8 mouse cellular contexts compared by ENCODE assay signal in genomic region chr8:45934582-45935014, GRCm38 (mm10). TPM values are rescaled to one million over a fixed set of nuclear protein-coding genes. Genes with fewer than 3 reads are reported as not detected.
DNase-seq lines count a peak whose midpoint lies in the region; ATAC-seq lines count a peak whose summit lies in the region.

Gene Ccdc110, plus strand, starts transcription at chr8:45934619.

- H3K27me3 ChIP-seq in hindbrain, embryonic 11.5 days (ENCODE audit: control insufficient read depth, insufficient read depth, low read length) = no peaks in the 10 kb centered on the region
- H3K27me3 ChIP-seq in lung, embryonic 16.5 days (ENCODE audit: control insufficient read depth, insufficient read depth, low read depth, low read length) = no peaks in the 10 kb centered on the region

- peak within 1 kb of the TSS; percentile 26 for H3K4me3 ChIP-seq in hindbrain, embryonic 11.5 days (ENCODE audit: low read depth, low read length)
- peak within 1 kb of the TSS; percentile 32 for H3K4me3 ChIP-seq in lung, embryonic 16.5 days (ENCODE audit: low read length)

- peak; percentile 91 for DNase-seq in NIH3T3 (ENCODE audit: low read depth)
- peak; percentile 99 to 100 for DNase-seq in cerebellum, postnatal 10 days
- peak; percentile 87 to 94 for DNase-seq in frontal cortex, postnatal 10 days (ENCODE audit: low spot score in 2 of 2)
- peak; percentile 99 for DNase-seq in hindbrain, embryonic 11.5 days (ENCODE audit: low spot score)
- DNase-seq in layer of hippocampus, adult 9-11 months = peak; percentile 95
- DNase-seq in ovary, postnatal 10 days (ENCODE audit: low spot score) = peak; percentile 96
- DNase-seq in thymus, postnatal 0 days (ENCODE audit: low spot score) = peak; percentile 84

- peak within 1 kb of the TSS; percentile 41 for H3K4me2 ChIP-seq in hindbrain, embryonic 11.5 days (replicated peaks; ENCODE audit: low read depth, low read length)
- H3K4me2 ChIP-seq in lung, embryonic 16.5 days (ENCODE audit: low read depth, low read length) = peak within 1 kb of the TSS; percentile 55

- 5% methylated on average over 23 of the region's 23 CpGs for WGBS in hindbrain, embryonic 11.5 days
- WGBS in lung, embryonic 16.5 days = 6% methylated on average over 21 of the region's 23 CpGs

- peak; percentile 92 for ATAC-seq in hindbrain, embryonic 11.5 days (ENCODE audit: low FRiP score)
- peak; percentile 81 for ATAC-seq in lung, embryonic 16.5 days (ENCODE audit: low read depth)

- H3K9me3 ChIP-seq in hindbrain, embryonic 11.5 days (ENCODE audit: control insufficient read depth, low read length) = no peaks in the 10 kb centered on the region
- no peaks in the 10 kb centered on the region for H3K9me3 ChIP-seq in lung, embryonic 16.5 days (ENCODE audit: control insufficient read depth, low read length)

- no peak within 1 kb of the TSS for H3K27ac ChIP-seq in hindbrain, embryonic 11.5 days (ENCODE audit: low read depth, low read length)
- no peak within 1 kb of the TSS for H3K27ac ChIP-seq in lung, embryonic 16.5 days (ENCODE audit: low read length)

- no peaks in the 10 kb centered on the region for H3K4me1 ChIP-seq in hindbrain, embryonic 11.5 days (replicated peaks; ENCODE audit: control insufficient read depth, insufficient read depth, low read length)
- H3K4me1 ChIP-seq in lung, embryonic 16.5 days (replicated peaks; ENCODE audit: control insufficient read depth, insufficient read depth, low read length) = 0 out of 2 replicates have a peak, but pooled peaks cover 2% of the 10 kb centered on the region

- no peak within 1 kb of the TSS for H3K9ac ChIP-seq in hindbrain, embryonic 11.5 days (ENCODE audit: low read depth, low read length)
- H3K9ac ChIP-seq in lung, embryonic 16.5 days (ENCODE audit: low read length) = no peak within 1 kb of the TSS

- no peaks in the 10 kb centered on the region for H3K36me3 ChIP-seq in hindbrain, embryonic 11.5 days (ENCODE audit: control insufficient read depth, insufficient read depth, low read length)
- no peaks in the 10 kb centered on the region for H3K36me3 ChIP-seq in lung, embryonic 16.5 days (ENCODE audit: control insufficient read depth, insufficient read depth, low read length)

RNA-seq across cellular contexts. Expression of gene Ccdc110, which starts in this region (rescaled TPM):
- polyA plus RNA-seq in hindbrain, embryonic 11.5 days (2014; fragmentation: Nextera tagmentation; extraction: Ambion mirVana) = not detected in 2 replicates
- not detected in 2 replicates for polyA plus RNA-seq in lung, embryonic 16.5 days (2015; fragmentation: Nextera tagmentation; extraction: Ambion mirVana)
- not detected in 2 replicates for polyA plus RNA-seq in thymus, postnatal 0 days (2015; fragmentation: Nextera tagmentation; extraction: Ambion mirVana)

Comparison
In these comparisons a context has a peak if more than half of its experiments do, and no peak if none do; other contexts are left out.
1. Peak in DNase-seq, ATAC-seq, H3K4me3 ChIP-seq and H3K4me2 ChIP-seq in hindbrain, embryonic 11.5 days; RNA of the gene not detected or under 1 TPM.
2. Peak in ATAC-seq, H3K4me3 ChIP-seq and H3K4me2 ChIP-seq in lung, embryonic 16.5 days; RNA of the gene not detected or under 1 TPM.
3. Peak in DNase-seq in thymus, postnatal 0 days; RNA of the gene not detected or under 1 TPM.